Mouse (Mus musculus): ENCODE measurements around the gene Ttll5.

DNA sequence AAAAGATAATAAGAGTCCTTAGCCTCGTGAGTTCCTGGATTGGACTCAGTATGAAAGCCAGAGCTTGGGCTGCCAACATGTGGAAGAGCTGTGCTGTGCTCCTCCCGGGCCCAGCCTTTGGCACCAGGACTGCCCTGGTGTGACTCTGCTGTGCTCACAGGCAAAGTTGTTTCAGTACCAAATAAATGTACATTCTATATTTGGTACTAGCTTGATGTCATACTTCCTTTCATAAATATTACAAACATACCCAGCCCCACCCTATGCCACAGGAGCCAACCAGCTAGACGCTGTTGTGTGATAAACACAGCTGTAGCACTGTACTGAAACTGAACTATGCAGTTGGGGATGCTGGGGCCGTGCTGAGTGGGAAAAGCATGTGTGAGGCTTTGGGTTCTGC lies 149.1 kb downstream of the Ttll5 start:
- no peak for TF ChIP-seq GATA1 (IDR thresholded peaks at IDR 0.05; ENCODE audit: borderline replicate concordance, low read length)
- TF ChIP-seq FLI1 (IDR thresholded peaks at IDR 0.05; ENCODE audit: low read length): no peak
